Mouse (Mus musculus) ES-E14 (cell line): ENCODE data around the gene Frmd5. TPM values are rescaled to one million over a fixed set of nuclear protein-coding genes. Genes with fewer than 3 reads are reported as not detected.
"Not testable (repeated sequence)": the region's sequence is repeated elsewhere in the genome, so short reads cannot be mapped to it uniquely, and the experiment has no call there.

Experiments
- DNase-seq: peaks from one replicate; pipeline ENCODE4 v3.0.0-alpha.2; 2013; ENCODE audit warnings: low read depth, low spot score
- H3K27ac ChIP-seq: 2 replicates; pipeline ENCODE4 v1.5.1; 2012; ENCODE audit warnings: low read depth, mild to moderate bottlenecking, low read length, moderate library complexity, mixed read lengths; ENCODE audit not compliant: poor library complexity, insufficient read depth, severe bottlenecking
- H3K36me3 ChIP-seq: 2 replicates; pipeline ENCODE4 v1.6.1; 2012; ENCODE audit warnings: mild to moderate bottlenecking, low read length, moderate library complexity, mixed read lengths; ENCODE audit not compliant: control insufficient read depth, poor library complexity, insufficient read depth, severe bottlenecking
- H3K4me1 ChIP-seq, 2 experiments: fragments of 150-350 bp in 1 of 2; sonication (generic) in 1 of 2; 2 replicates each; pipeline ENCODE4 v1.6.1; 2012; ENCODE audit warnings: low read length in 2 of 2, mild to moderate bottlenecking in 1 of 2, mixed read lengths in 1 of 2; ENCODE audit not compliant: control insufficient read depth in 2 of 2, insufficient read depth in 2 of 2, poor library complexity in 1 of 2
- H3K4me3 ChIP-seq, 2 experiments: fragments of 150-350 bp in 1 of 2; sonication (generic) in 1 of 2; 2 replicates each; pipeline ENCODE4 v1.5.1; 2012; ENCODE audit warnings: low read length in 2 of 2, low read depth in 1 of 2, mild to moderate bottlenecking in 1 of 2, mixed read lengths in 1 of 2; ENCODE audit not compliant: insufficient read depth in 1 of 2, poor library complexity in 1 of 2, severe bottlenecking in 1 of 2
- H3K9ac ChIP-seq: 2 replicates; pipeline ENCODE4 v1.6.1; 2012; ENCODE audit warnings: low read depth, mild to moderate bottlenecking, low read length, mixed read lengths; ENCODE audit not compliant: poor library complexity, insufficient read depth, severe bottlenecking
- H3K9me3 ChIP-seq: fragments of 150-350 bp; sonication (generic); 2 replicates; pipeline ENCODE4 v1.6.1; 2012; ENCODE audit warnings: low read depth, mild to moderate bottlenecking, low read length; ENCODE audit not compliant: control insufficient read depth, insufficient read depth
- CHD2 ChIP-seq: IDR thresholded peaks from 2 replicates; pipeline ENCODE4 v1.6.1; 2014; ENCODE audit warnings: mild to moderate bottlenecking, low read depth, low read length, inconsistent platforms
- HCFC1 ChIP-seq: IDR thresholded peaks from 2 replicates; pipeline ENCODE4 v1.6.1; 2012; ENCODE audit warnings: low read length, inconsistent platforms, borderline replicate concordance; ENCODE audit not compliant: insufficient read depth
- MAFK ChIP-seq: IDR thresholded peaks from 2 replicates; pipeline ENCODE4 v1.6.1; 2014; ENCODE audit warnings: mild to moderate bottlenecking, low read depth, low read length, inconsistent platforms; ENCODE audit not compliant: insufficient read depth
- ZC3H11A ChIP-seq: IDR thresholded peaks from 2 replicates; pipeline ENCODE4 v1.6.1; 2012; ENCODE audit warnings: low read depth, mild to moderate bottlenecking, inconsistent platforms, low read length, borderline replicate concordance
- ZNF384 ChIP-seq: IDR thresholded peaks from 2 replicates; pipeline ENCODE4 v1.6.1; 2012; ENCODE audit warnings: low read depth, low read length, inconsistent platforms
- in situ Hi-C, 2 experiments: fragments of 600-800 bp; cut with MboI; formaldehyde crosslinking; loops; one replicate each; pipeline ENCODE4 v1.15.1; 2025; ENCODE audit warnings: low sequenced_read_pairs in 2 of 2, inconsistent platforms in 1 of 2; ENCODE audit not compliant: unreplicated experiment in 2 of 2
- total RNA-seq: library from RNA; depleted of rRNA; stranded (reverse); fragments of 300-350 nt; gene quantifications from 2 replicates; pipeline ENCODE4 v1.2.3, GENCODE M21; 2012

Gene Frmd5
- total RNA-seq, 1 experiment, result 4.8 TPM

DNA sequence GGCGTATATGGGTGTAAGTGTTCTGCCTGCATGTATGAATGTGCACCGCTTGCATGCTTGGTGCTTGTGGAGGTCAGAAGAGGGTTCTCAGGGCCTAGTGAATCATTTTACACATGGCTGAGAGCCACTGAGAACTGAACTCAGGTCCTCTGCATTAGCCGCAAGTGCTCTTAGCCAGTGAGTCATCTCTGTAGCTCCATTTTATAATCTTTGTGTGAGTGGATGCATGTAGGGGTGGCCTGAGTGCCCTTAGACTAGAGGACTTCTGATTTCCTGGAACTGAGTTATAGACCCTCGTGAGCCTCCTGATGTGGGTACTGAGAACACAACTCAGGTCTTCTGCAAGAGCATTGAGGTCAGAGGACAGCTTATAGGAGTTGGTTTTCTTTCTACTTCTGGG is 292.7 kb downstream of the Frmd5 start:
- Histone ChIP-seq H3K9me3 (no peaks in the 10 kb centered on the region), H3K4me3 (peak overlapping the region in 1 of 2 experiments; percentile 10; a peak in 1 of 4 replicates), H3K4me1 (peaks cover 5 to 8% of the 10 kb centered on the region in 2 experiments; a peak in 1 of 4 replicates), H3K36me3 (peaks cover 14% of the 10 kb centered on the region), H3K27ac (peak overlapping the region; percentile 40; the same call in 1 of the 2 replicates), H3K9ac (no peak overlapping the region)
- DNase-seq, result no peak
- TF ChIP-seq MAFK (no peak), CHD2 (no peak), ZC3H11A (no peak), ZNF384 (no peak), HCFC1 (no peak)
- in situ Hi-C loops, result no loop called here

DNA sequence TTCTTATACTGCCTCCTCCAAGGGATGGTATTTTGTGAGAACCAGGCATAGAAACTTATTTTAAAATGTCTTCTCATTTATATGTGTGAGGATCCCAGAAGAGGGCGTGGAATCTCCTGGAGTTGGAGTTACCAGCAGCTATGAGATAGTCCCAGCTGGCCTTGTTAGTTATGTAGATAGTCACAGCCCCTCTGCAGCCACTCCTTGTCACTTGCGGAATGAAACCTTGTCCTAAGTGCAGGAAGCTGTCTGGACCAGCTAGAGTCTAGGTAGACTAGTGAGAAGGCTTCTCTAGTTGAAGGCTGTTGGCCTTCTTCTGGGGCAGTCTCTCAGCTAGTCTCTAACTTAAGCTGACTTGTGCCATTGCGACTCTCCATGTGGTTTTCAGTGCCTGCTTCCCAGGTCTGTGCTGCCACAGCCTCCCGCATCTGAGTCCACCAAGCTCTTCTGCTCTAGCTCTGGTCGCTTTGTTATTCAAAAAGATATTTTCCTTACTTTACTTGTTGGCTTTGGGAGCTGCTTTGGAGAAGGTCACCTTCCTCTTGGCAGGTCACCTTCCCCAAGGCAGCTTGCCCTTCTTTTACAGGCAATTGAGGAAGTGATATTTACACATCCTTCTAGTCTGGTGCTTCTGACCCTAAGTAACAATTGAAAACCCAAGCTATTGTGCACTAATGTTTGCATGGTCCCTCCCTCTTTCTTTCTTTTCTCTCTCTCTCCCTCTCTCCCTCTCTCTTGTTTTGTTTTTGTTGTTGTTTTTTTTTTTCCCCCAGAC is 293.7 kb downstream of the Frmd5 start:
- Histone ChIP-seq H3K4me3 (0 out of 4 replicates have a peak overlapping the region, but pooled peaks of 1 of the 2 experiments have one; percentile 3), H3K36me3 (peaks cover 14% of the 10 kb centered on the region), H3K9ac (peak overlapping the region; percentile 51; the same call in 1 of the 2 replicates), H3K27ac (peak overlapping the region; percentile 77; the same call in 1 of the 2 replicates)
- DNase-seq, H3K4me1 ChIP-seq, in situ Hi-C loops, H3K9me3 ChIP-seq: not testable (repeated sequence)

DNA sequence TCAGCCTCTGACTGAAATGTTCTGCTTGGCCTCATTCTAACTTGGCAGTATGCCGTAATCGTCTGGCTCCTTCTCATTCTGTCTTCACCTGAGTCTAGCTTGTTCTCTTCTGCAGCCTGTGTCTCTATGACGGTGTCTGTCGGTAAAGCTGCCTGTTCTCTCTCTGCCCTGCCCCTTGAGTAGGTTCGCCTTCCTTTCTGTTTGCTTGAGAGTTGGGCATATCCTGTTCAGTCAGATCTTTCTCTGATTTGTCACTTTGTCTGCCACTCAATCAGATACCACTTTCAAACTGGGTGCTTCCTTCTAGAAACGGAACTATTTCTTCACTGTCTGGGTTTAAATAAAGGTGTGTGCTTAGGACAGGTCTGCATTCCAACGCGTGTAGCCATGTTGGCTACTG is 295.5 kb downstream of the Frmd5 start:
- Histone ChIP-seq H3K27ac (no peak overlapping the region), H3K9me3 (no peaks in the 10 kb centered on the region), H3K4me1 (peaks cover 5 to 10% of the 10 kb centered on the region in 2 experiments; a peak in 1 of 4 replicates), H3K9ac (no peak overlapping the region), H3K4me3 (peak overlapping the region in 1 of 2 experiments; percentile 25; a peak in 1 of 4 replicates), H3K36me3 (peaks cover 12% of the 10 kb centered on the region)
- TF ChIP-seq MAFK, result no peak
- no peak for TF ChIP-seq HCFC1
- no peak for TF ChIP-seq ZC3H11A
- TF ChIP-seq ZNF384, result no peak
- TF ChIP-seq CHD2, result no peak
- DNase-seq, result no peak
- in situ Hi-C loops, result no loop called here

DNA sequence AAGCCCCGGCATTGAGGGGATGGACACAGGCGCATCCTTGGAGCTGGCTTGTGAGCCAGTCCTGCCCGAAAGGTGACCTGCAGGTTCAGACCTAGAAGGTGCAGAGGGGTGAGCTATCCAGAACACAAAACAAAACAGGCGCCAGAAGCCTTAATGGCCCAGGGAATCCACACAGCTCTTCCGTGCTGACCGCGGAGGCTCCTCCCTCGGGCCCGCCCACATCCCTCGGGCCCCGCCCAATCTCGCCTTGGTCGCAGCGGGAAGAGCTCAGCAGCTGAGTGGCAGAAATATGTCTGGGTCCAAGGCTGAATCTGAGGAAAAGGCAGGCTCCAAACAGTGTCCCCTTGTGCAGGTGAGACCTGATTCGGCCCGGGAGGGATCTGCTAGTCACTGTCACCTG is 297.3 kb downstream of the Frmd5 start:
- peak overlapping the region; percentile 52 to 79 for H3K4me3 ChIP-seq
- peak; percentile 71 for DNase-seq
- H3K27ac ChIP-seq, result peak overlapping the region; percentile 51
- H3K36me3 ChIP-seq, result peaks cover 10% of the 10 kb centered on the region
- no peaks in the 10 kb centered on the region for H3K9me3 ChIP-seq
- no peak for TF ChIP-seq ZNF384
- no peak for TF ChIP-seq CHD2
- TF ChIP-seq HCFC1, result no peak
- TF ChIP-seq MAFK, result no peak
- TF ChIP-seq ZC3H11A, result no peak
- peak overlapping the region; percentile 69; the same call in 1 of the 2 replicates for H3K9ac ChIP-seq
- peaks cover 2 to 6% of the 10 kb centered on the region in 2 experiments; a peak in 1 of 4 replicates for H3K4me1 ChIP-seq
- in situ Hi-C loops, result no loop called here
